Mouse (Mus musculus) intestine, embryonic 16.5 days (tissue): ENCODE results near the gene Mark1. TPM values are rescaled to one million over a fixed set of nuclear protein-coding genes. Genes with fewer than 3 reads are reported as not detected.

ENCODE experiments used
- ATAC-seq: fragments of 200-750 bp; cut with Nextera tagmentation; 2 replicates; pipeline ENCODE4 v1.8.0; 2017; ENCODE audit warnings: moderate TSS enrichment, moderate library complexity
- H3K27ac ChIP-seq: fragments of 300-500 bp; sonication (generic); 2 replicates; pipeline ENCODE4 v1.5.1; 2014; ENCODE audit warnings: mild to moderate bottlenecking, low read length
- H3K27me3 ChIP-seq: fragments of 300-500 bp; sonication (generic); replicated peaks from 2 replicates; pipeline ENCODE4 v1.6.1; 2014; ENCODE audit warnings: low read length, control low read depth, mixed read lengths; ENCODE audit not compliant: control insufficient read depth, insufficient read depth
- H3K36me3 ChIP-seq: fragments of 300-500 bp; sonication (generic); 2 replicates; pipeline ENCODE4 v1.6.1; 2014; ENCODE audit warnings: low read length, control low read depth; ENCODE audit not compliant: control insufficient read depth, insufficient read depth
- H3K4me1 ChIP-seq: fragments of 300-500 bp; sonication (generic); 2 replicates; pipeline ENCODE4 v1.6.1; 2014; ENCODE audit warnings: low read length, control low read depth, mixed read lengths; ENCODE audit not compliant: control insufficient read depth, insufficient read depth
- H3K4me2 ChIP-seq: fragments of 300-500 bp; sonication (generic); 2 replicates; pipeline ENCODE4 v1.6.1; 2014; ENCODE audit warnings: low read depth, low read length, control low read depth
- H3K4me3 ChIP-seq: fragments of 300-500 bp; sonication (generic); 2 replicates; pipeline ENCODE4 v1.5.1; 2014; ENCODE audit warnings: mild to moderate bottlenecking, low read length
- H3K9ac ChIP-seq: fragments of 300-500 bp; sonication (generic); 2 replicates; pipeline ENCODE4 v1.6.1; 2014; ENCODE audit warnings: low read depth, low read length
- H3K9me3 ChIP-seq: fragments of 300-500 bp; sonication (generic); 2 replicates; pipeline ENCODE4 v1.6.1; 2016; ENCODE audit warnings: low read length, control low read depth; ENCODE audit not compliant: control insufficient read depth
- WGBS: fragments of 180-500 bp; shearing (Covaris S2); extraction: QIAGEN DNeasy Blood & Tissue Kit; methylation state at CpG from one replicate; pipeline ENCODE4 v1.1.7; 2014; 5-methylcytosine and 5-hydroxymethylcytosine counted together
- polyA plus RNA-seq: library from polyadenylated mRNA; unstranded; fragments of >200 nt; fragmentation: Nextera tagmentation; extraction: Ambion mirVana; gene quantifications from 2 replicates; pipeline ENCODE4 v1.2.1, GENCODE M21; 2015

Gene Mark1
- polyA plus RNA-seq, 1 experiment from 2014 or later = 1.9 TPM

- 72% methylated on average over 4 of the region's 4 CpGs for WGBS
- no peaks in the 10 kb centered on the region for H3K4me1 ChIP-seq
- no peaks in the 10 kb centered on the region for H3K9me3 ChIP-seq
- no peak overlapping the region for H3K27ac ChIP-seq
- 0 out of 2 replicates have a peak, but pooled peaks cover 2% of the 10 kb centered on the region for H3K36me3 ChIP-seq
- no peak overlapping the region for H3K4me2 ChIP-seq
- no peak overlapping the region for H3K9ac ChIP-seq
- no peak for ATAC-seq
- H3K4me3 ChIP-seq = no peak overlapping the region
- H3K27me3 ChIP-seq = no peaks in the 10 kb centered on the region
Observed at GRCm38 (mm10) chr1:184938106-184938505, 61.3 kb downstream of the Mark1 start.

GRCm38 (mm10) chr1:184935980-184936379 is 63.4 kb downstream of the Mark1 start:
- Histone ChIP-seq H3K4me2 (no peak overlapping the region), H3K9ac (no peak overlapping the region), H3K36me3 (0 out of 2 replicates have a peak, but pooled peaks cover 2% of the 10 kb centered on the region), H3K27ac (no peak overlapping the region), H3K9me3 (no peaks in the 10 kb centered on the region), H3K27me3 (no peaks in the 10 kb centered on the region), H3K4me1 (no peaks in the 10 kb centered on the region), H3K4me3 (no peak overlapping the region)
- 56% methylated on average over 5 of the region's 5 CpGs for WGBS
- no peak for ATAC-seq

DNA sequence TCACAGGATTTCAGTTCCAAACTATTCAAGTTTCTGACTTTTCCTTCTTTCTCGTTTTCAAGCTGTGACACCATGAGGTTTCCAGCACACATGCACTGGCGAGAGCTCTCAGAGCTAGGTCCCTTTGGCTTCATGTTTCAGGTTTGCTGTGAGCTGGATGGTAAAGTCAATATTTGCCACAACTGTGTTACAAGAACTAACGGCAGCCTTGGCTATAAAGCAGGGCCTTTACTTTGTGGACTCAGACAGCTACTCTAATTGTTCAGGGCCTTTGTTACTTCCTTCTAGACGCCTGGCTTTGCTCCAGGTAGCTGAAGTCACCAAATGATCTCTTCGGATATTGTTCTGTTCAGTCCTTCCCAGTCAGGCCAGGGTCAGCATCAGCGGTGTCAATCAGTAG is 63.9 kb downstream of the Mark1 start:
- Histone ChIP-seq H3K4me1 (no peaks in the 10 kb centered on the region), H3K27me3 (no peaks in the 10 kb centered on the region), H3K9ac (no peak overlapping the region), H3K4me2 (no peak overlapping the region), H3K9me3 (no peaks in the 10 kb centered on the region), H3K4me3 (no peak overlapping the region), H3K36me3 (0 out of 2 replicates have a peak, but pooled peaks cover 2% of the 10 kb centered on the region), H3K27ac (no peak overlapping the region)
- ATAC-seq = 0 out of 2 replicates have a peak, but pooled peaks have one; percentile 28
- WGBS = 52% methylated on average over 6 of the region's 6 CpGs

GRCm38 (mm10) chr1:184931097-184931496 is 68.3 kb downstream of the Mark1 start:
- Histone ChIP-seq H3K9me3 (no peaks in the 10 kb centered on the region), H3K9ac (no peak overlapping the region), H3K27ac (no peak overlapping the region), H3K36me3 (0 out of 2 replicates have a peak, but pooled peaks cover 3% of the 10 kb centered on the region), H3K4me2 (no peak overlapping the region), H3K4me1 (no peaks in the 10 kb centered on the region), H3K4me3 (no peak overlapping the region), H3K27me3 (no peaks in the 10 kb centered on the region)
- WGBS = 83% methylated on average over 6 of the region's 6 CpGs
- no peak for ATAC-seq

DNA sequence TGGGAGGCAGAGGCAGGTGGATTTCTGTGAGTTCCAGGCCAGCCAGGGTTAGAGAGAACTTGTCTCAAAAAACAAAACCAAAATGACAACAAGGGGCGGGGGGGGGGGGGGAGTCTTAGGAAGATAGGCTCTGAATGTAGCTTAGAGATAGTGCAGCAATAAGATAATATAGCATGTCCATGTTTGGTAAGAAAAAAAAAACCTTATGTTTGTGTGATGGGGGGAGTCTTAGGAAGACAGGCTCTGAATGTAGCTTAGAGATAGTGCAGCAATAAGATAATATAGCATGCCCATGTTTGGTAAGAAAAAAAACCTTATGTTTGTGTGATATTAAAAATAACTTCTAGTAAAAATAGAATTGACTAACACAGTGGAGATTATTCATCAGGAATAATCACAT is 71.0 kb downstream of the Mark1 start:
- no peak overlapping the region for H3K27ac ChIP-seq
- H3K9ac ChIP-seq = no peak overlapping the region
- WGBS = 100% methylated on average over 1 of the region's 1 CpGs
- no peaks in the 10 kb centered on the region for H3K9me3 ChIP-seq
- no peak overlapping the region for H3K4me2 ChIP-seq
- no peaks in the 10 kb centered on the region for H3K27me3 ChIP-seq
- H3K4me1 ChIP-seq = no peaks in the 10 kb centered on the region
- ATAC-seq = no peak
- 0 out of 2 replicates have a peak, but pooled peaks cover 3% of the 10 kb centered on the region for H3K36me3 ChIP-seq
- H3K4me3 ChIP-seq = no peak overlapping the region

DNA sequence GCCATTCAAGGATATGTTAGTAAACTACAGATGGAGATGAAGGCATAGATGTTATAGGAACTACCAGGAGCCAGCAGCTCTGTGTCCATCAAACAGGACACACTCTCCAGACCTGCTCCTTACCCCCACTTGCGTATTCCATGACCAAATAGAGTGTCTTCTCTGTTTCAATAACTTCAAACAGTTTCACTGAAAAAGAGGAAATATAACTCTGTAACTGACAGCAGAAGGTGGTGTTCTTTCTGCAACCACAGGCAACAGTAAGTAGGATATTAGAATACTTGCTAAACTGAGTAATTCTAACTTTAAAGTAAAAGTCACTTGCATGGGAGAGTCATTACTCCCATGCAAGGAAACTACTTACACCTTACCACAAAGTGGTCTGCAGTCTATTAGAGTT is 71.5 kb downstream of the Mark1 start:
- Histone ChIP-seq H3K9ac (no peak overlapping the region), H3K4me1 (no peaks in the 10 kb centered on the region), H3K27ac (no peak overlapping the region), H3K9me3 (no peaks in the 10 kb centered on the region), H3K36me3 (0 out of 2 replicates have a peak, but pooled peaks cover 3% of the 10 kb centered on the region), H3K4me3 (no peak overlapping the region), H3K4me2 (no peak overlapping the region), H3K27me3 (no peaks in the 10 kb centered on the region)
- WGBS = 89% methylated on average over 1 of the region's 1 CpGs
- ATAC-seq = no peak

GRCm38 (mm10) chr1:184922824-184923223 is 76.5 kb downstream of the Mark1 start:
- H3K27ac ChIP-seq = no peak overlapping the region
- H3K4me2 ChIP-seq = no peak overlapping the region
- no peak for ATAC-seq
- no peaks in the 10 kb centered on the region for H3K27me3 ChIP-seq
- no peaks in the 10 kb centered on the region for H3K4me1 ChIP-seq
- no peak overlapping the region for H3K4me3 ChIP-seq
- H3K36me3 ChIP-seq = 0 out of 2 replicates have a peak, but pooled peaks cover 3% of the 10 kb centered on the region
- H3K9ac ChIP-seq = no peak overlapping the region
- H3K9me3 ChIP-seq = no peaks in the 10 kb centered on the region
- 90% methylated on average over 13 of the region's 13 CpGs for WGBS

GRCm38 (mm10) chr1:184920057-184920456 is 79.3 kb downstream of the Mark1 start:
- Histone ChIP-seq H3K4me3 (no peak overlapping the region), H3K27ac (no peak overlapping the region), H3K36me3 (no peaks in the 10 kb centered on the region), H3K9ac (no peak overlapping the region), H3K9me3 (no peaks in the 10 kb centered on the region), H3K4me1 (no peaks in the 10 kb centered on the region), H3K27me3 (no peaks in the 10 kb centered on the region), H3K4me2 (no peak overlapping the region)
- no peak for ATAC-seq
- 76% methylated on average over 5 of the region's 5 CpGs for WGBS

GRCm38 (mm10) chr1:184918227-184918888 is 81.0 kb downstream of the Mark1 start:
- H3K27ac ChIP-seq = no peak overlapping the region

More at GRCm38 (mm10) chr1:184918227-184918888, 81.0 kb downstream of the Mark1 start:
- no peaks in the 10 kb centered on the region for H3K36me3 ChIP-seq
- H3K9ac ChIP-seq = no peak overlapping the region
- no peak overlapping the region for H3K4me2 ChIP-seq
- ATAC-seq = no peak
- no peaks in the 10 kb centered on the region for H3K27me3 ChIP-seq
- H3K4me3 ChIP-seq = no peak overlapping the region
- no peaks in the 10 kb centered on the region for H3K9me3 ChIP-seq
- H3K4me1 ChIP-seq = no peaks in the 10 kb centered on the region
- WGBS = 89% methylated on average over 5 of the region's 5 CpGs
